Mouse (Mus musculus): ENCODE results near the gene Trmt2a. TPM values are rescaled to one million over a fixed set of nuclear protein-coding genes. Genes with fewer than 3 reads are reported as not detected.

The Trmt2a gene
- polyA plus RNA-seq (2014; fragmentation: Nextera tagmentation; extraction: Ambion mirVana), result 78.4 and 81.5 TPM in 2 replicates

- WGBS, result under 1% methylated on average over 89 of the region's 102 CpGs
- Histone ChIP-seq H3K4me3 (ENCODE audit: low read depth, low read length) (peak within 1 kb of the TSS; percentile 89), H3K36me3 (ENCODE audit: control insufficient read depth, insufficient read depth, low read length) (peaks cover 30% of the 10 kb centered on the region), H3K4me2 (ENCODE audit: low read depth, low read length) (peak within 1 kb of the TSS; percentile 95), H3K27ac (ENCODE audit: low read depth, low read length) (peak within 1 kb of the TSS; percentile 93), H3K4me1 (ENCODE audit: control insufficient read depth, insufficient read depth, low read length) (peaks cover 29% of the 10 kb centered on the region), H3K9me3 (ENCODE audit: control insufficient read depth, low read length) (no peaks in the 10 kb centered on the region), H3K27me3 (ENCODE audit: control insufficient read depth, insufficient read depth, low read length) (no peaks in the 10 kb centered on the region), H3K9ac (replicated peaks; ENCODE audit: low read depth, low read length) (peak within 1 kb of the TSS; percentile 89)
- ATAC-seq (ENCODE audit: low read depth), result peak; percentile 97
Measured at GRCm38 (mm10) chr16:18248433-18249363, at the start of gene Trmt2a, which contains the start of gene Ranbp1. Trmt2a (plus strand) TSS chr16:18248679. Ranbp1 (minus strand) TSS chr16:18248732.

- Histone ChIP-seq H3K36me3 (ENCODE audit: control insufficient read depth, insufficient read depth, low read length) (no peaks in the 10 kb centered on the region), H3K4me3 (ENCODE audit: low read depth, low read length) (no peak overlapping the region), H3K27me3 (ENCODE audit: control insufficient read depth, insufficient read depth, low read length) (no peaks in the 10 kb centered on the region), H3K27ac (ENCODE audit: low read depth, low read length) (peak overlapping the region; percentile 71; the same call in 1 of the 2 replicates), H3K4me1 (ENCODE audit: control insufficient read depth, insufficient read depth, low read length) (peaks cover 49% of the 10 kb centered on the region), H3K9ac (replicated peaks; ENCODE audit: low read depth, low read length) (no peak overlapping the region), H3K9me3 (ENCODE audit: control insufficient read depth, low read length) (no peaks in the 10 kb centered on the region), H3K4me2 (ENCODE audit: low read depth, low read length) (no peak overlapping the region)
- no peak for ATAC-seq (ENCODE audit: low read depth)
- 77% methylated on average over 2 of the region's 2 CpGs for WGBS
Measured at GRCm38 (mm10) chr16:18200062-18200461, 48.4 kb upstream of the Trmt2a start.

DNA sequence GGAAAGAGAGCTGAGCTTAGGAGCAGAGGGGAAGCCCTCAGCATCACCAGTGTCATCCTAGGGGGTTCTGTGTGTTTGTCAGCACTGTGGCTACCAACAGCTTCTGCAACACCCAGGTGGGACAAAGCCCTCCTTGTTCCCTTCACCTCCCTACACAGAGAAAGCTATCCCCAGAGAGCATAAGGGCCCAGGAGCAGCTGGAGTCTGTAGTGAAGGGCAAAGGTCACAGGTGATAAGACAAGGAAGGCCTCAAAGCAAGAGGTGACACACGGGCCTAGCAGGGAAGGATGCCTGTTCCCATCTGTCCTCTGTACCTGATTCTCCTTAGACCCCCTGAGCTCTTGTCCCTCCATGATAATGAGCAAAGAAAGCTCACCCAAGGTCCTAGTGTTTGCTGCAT lies 46.9 kb upstream of the Trmt2a start:
- Histone ChIP-seq H3K4me1 (ENCODE audit: control insufficient read depth, insufficient read depth, low read length) (peaks cover 42% of the 10 kb centered on the region), H3K36me3 (ENCODE audit: control insufficient read depth, insufficient read depth, low read length) (no peaks in the 10 kb centered on the region), H3K27me3 (ENCODE audit: control insufficient read depth, insufficient read depth, low read length) (no peaks in the 10 kb centered on the region), H3K4me3 (ENCODE audit: low read depth, low read length) (no peak overlapping the region), H3K4me2 (ENCODE audit: low read depth, low read length) (no peak overlapping the region), H3K9me3 (ENCODE audit: control insufficient read depth, low read length) (no peaks in the 10 kb centered on the region), H3K9ac (replicated peaks; ENCODE audit: low read depth, low read length) (no peak overlapping the region), H3K27ac (ENCODE audit: low read depth, low read length) (no peak overlapping the region)
- 63% methylated on average over 1 of the region's 1 CpGs for WGBS
- no peak for ATAC-seq (ENCODE audit: low read depth)

- Histone ChIP-seq H3K4me2 (ENCODE audit: low read depth, low read length) (no peak overlapping the region), H3K4me3 (ENCODE audit: low read depth, low read length) (no peak overlapping the region), H3K27ac (ENCODE audit: low read depth, low read length) (no peak overlapping the region), H3K4me1 (ENCODE audit: control insufficient read depth, insufficient read depth, low read length) (peaks cover 38% of the 10 kb centered on the region), H3K27me3 (ENCODE audit: control insufficient read depth, insufficient read depth, low read length) (no peaks in the 10 kb centered on the region), H3K9me3 (ENCODE audit: control insufficient read depth, low read length) (no peaks in the 10 kb centered on the region), H3K36me3 (ENCODE audit: control insufficient read depth, insufficient read depth, low read length) (no peaks in the 10 kb centered on the region), H3K9ac (replicated peaks; ENCODE audit: low read depth, low read length) (no peak overlapping the region)
- ATAC-seq (ENCODE audit: low read depth), result no peak
- 92% methylated on average over 1 of the region's 1 CpGs for WGBS
Measured at GRCm38 (mm10) chr16:18202061-18202460, 46.4 kb upstream of the Trmt2a start.

- H3K36me3 ChIP-seq (ENCODE audit: control insufficient read depth, insufficient read depth, low read length), result no peaks in the 10 kb centered on the region
- H3K4me3 ChIP-seq (ENCODE audit: low read depth, low read length), result no peak overlapping the region
- peaks cover 25% of the 10 kb centered on the region for H3K4me1 ChIP-seq (ENCODE audit: control insufficient read depth, insufficient read depth, low read length)
- no peak for ATAC-seq (ENCODE audit: low read depth)
- H3K9ac ChIP-seq (replicated peaks; ENCODE audit: low read depth, low read length), result no peak overlapping the region
- H3K4me2 ChIP-seq (ENCODE audit: low read depth, low read length), result no peak overlapping the region
- no peaks in the 10 kb centered on the region for H3K9me3 ChIP-seq (ENCODE audit: control insufficient read depth, low read length)
- H3K27ac ChIP-seq (ENCODE audit: low read depth, low read length), result no peak overlapping the region
- 43% methylated on average over 7 of the region's 7 CpGs for WGBS
- no peaks in the 10 kb centered on the region for H3K27me3 ChIP-seq (ENCODE audit: control insufficient read depth, insufficient read depth, low read length)
Measured at GRCm38 (mm10) chr16:18203430-18204091, 44.9 kb upstream of the Trmt2a start.

DNA sequence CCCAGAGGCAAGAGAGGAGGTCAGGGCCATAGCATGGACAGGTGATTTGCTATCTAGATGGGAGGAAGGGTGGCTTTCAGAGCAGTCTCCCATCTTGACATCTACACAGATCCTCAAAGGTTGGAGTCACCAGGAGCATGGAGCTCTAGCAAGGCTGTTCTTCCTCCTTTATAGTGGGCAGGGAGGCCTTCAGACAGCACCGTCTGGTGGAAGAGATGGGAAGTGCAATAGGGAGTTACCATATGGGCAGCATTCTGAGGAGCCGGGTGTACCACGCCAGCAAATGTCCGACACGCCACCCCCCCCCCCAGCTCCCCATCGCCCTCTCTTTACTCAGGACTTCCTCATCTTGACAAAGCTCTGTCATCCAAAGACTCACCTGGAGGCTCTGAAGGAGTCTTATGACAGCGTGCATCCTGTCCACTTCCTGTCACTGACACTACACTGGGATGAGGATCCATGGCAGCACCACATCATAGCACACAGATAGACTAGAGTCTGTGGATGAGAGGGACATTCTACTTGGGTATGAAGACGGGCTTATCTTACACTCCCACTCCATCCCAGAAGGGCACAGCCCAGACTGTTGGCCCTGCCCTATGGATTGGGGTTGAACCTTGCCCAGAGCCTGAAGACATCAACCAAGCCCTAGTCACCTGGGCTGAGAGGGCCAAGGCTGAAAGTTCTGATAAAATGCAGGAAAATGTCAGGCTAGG lies 37.6 kb upstream of the Trmt2a start:
- H3K36me3 ChIP-seq (ENCODE audit: control insufficient read depth, insufficient read depth, low read length), result no peaks in the 10 kb centered on the region
- 25% methylated on average over 8 of the region's 8 CpGs for WGBS
- H3K27ac ChIP-seq (ENCODE audit: low read depth, low read length), result no peak overlapping the region
- no peak for ATAC-seq (ENCODE audit: low read depth)
- no peak overlapping the region for H3K4me3 ChIP-seq (ENCODE audit: low read depth, low read length)
- no peaks in the 10 kb centered on the region for H3K9me3 ChIP-seq (ENCODE audit: control insufficient read depth, low read length)
- H3K27me3 ChIP-seq (ENCODE audit: control insufficient read depth, insufficient read depth, low read length), result no peaks in the 10 kb centered on the region
- H3K4me2 ChIP-seq (ENCODE audit: low read depth, low read length), result no peak overlapping the region
- H3K9ac ChIP-seq (replicated peaks; ENCODE audit: low read depth, low read length), result no peak overlapping the region
- peaks cover 33% of the 10 kb centered on the region for H3K4me1 ChIP-seq (ENCODE audit: control insufficient read depth, insufficient read depth, low read length)

- Histone ChIP-seq H3K9me3 (ENCODE audit: control insufficient read depth, low read length) (no peaks in the 10 kb centered on the region), H3K9ac (replicated peaks; ENCODE audit: low read depth, low read length) (no peak overlapping the region), H3K4me2 (ENCODE audit: low read depth, low read length) (no peak overlapping the region), H3K27me3 (ENCODE audit: control insufficient read depth, insufficient read depth, low read length) (no peaks in the 10 kb centered on the region), H3K27ac (ENCODE audit: low read depth, low read length) (no peak overlapping the region), H3K36me3 (ENCODE audit: control insufficient read depth, insufficient read depth, low read length) (no peaks in the 10 kb centered on the region), H3K4me3 (ENCODE audit: low read depth, low read length) (no peak overlapping the region), H3K4me1 (ENCODE audit: control insufficient read depth, insufficient read depth, low read length) (peaks cover 33% of the 10 kb centered on the region)
- WGBS, result 48% methylated on average over 10 of the region's 10 CpGs
- ATAC-seq (ENCODE audit: low read depth), result 0 out of 2 replicates have a peak, but pooled peaks have one; percentile 5
Measured at GRCm38 (mm10) chr16:18211417-18212171, 36.9 kb upstream of the Trmt2a start.

GRCm38 (mm10) chr16:18213689-18214088 lies 34.8 kb upstream of the Trmt2a start:
- Histone ChIP-seq H3K27ac (ENCODE audit: low read depth, low read length) (peak overlapping the region; percentile 79), H3K9ac (replicated peaks; ENCODE audit: low read depth, low read length) (0 out of 2 replicates have a peak overlapping the region, but pooled peaks have one; percentile 41), H3K9me3 (ENCODE audit: control insufficient read depth, low read length) (no peaks in the 10 kb centered on the region), H3K27me3 (ENCODE audit: control insufficient read depth, insufficient read depth, low read length) (no peaks in the 10 kb centered on the region), H3K4me2 (ENCODE audit: low read depth, low read length) (peak overlapping the region; percentile 42), H3K36me3 (ENCODE audit: control insufficient read depth, insufficient read depth, low read length) (no peaks in the 10 kb centered on the region), H3K4me1 (ENCODE audit: control insufficient read depth, insufficient read depth, low read length) (peaks cover 33% of the 10 kb centered on the region), H3K4me3 (ENCODE audit: low read depth, low read length) (peak overlapping the region; percentile 22; the same call in 1 of the 2 replicates)
- ATAC-seq (ENCODE audit: low read depth), result peak; percentile 91
- WGBS, result 12% methylated on average over 6 of the region's 6 CpGs

Measured in neural tube, embryonic 14.5 days (tissue).